Mouse (Mus musculus) ZHBTc4 (cell line): ENCODE measurements around the gene Fbxo3.
A peak's percentile ranks its signal among the peaks of the same experiment; 100 is the strongest.
"Not testable (repeated sequence)": the region's sequence is repeated elsewhere in the genome, so short reads cannot be mapped to it uniquely, and the experiment has no call there.

Experiments
- DNase-seq: peaks from one replicate; pipeline ENCODE4 v3.0.0-alpha.2; 2011; ENCODE audit warnings: low read depth, low spot score

Fbxo3 gene

GRCm38 (mm10) chr2:104036316-104036715, 8.8 kb downstream of the Fbxo3 start:
- no peak for DNase-seq

GRCm38 (mm10) chr2:104038236-104038635, 10.7 kb downstream of the Fbxo3 start:
- no peak for DNase-seq

GRCm38 (mm10) chr2:104041632-104042031, 14.1 kb downstream of the Fbxo3 start:
- DNase-seq = no peak

- no peak for DNase-seq
These were observed 15.2 kb downstream of the Fbxo3 start for GRCm38 (mm10) chr2:104042766-104043165.

- DNase-seq = no peak
These were observed 16.3 kb downstream of the Fbxo3 start for GRCm38 (mm10) chr2:104043624-104044478.

- DNase-seq = no peak
These were observed 17.1 kb downstream of the Fbxo3 start for GRCm38 (mm10) chr2:104044479-104045080.

- DNase-seq = no peak
These were observed 30.9 kb downstream of the Fbxo3 start for GRCm38 (mm10) chr2:104058381-104058780.

- no peak for DNase-seq
These were observed 31.4 kb downstream of the Fbxo3 start for GRCm38 (mm10) chr2:104058954-104059353.

- DNase-seq = no peak
These were observed 32.3 kb downstream of the Fbxo3 start for GRCm38 (mm10) chr2:104059786-104060185.

- no peak for DNase-seq
These were observed 33.5 kb downstream of the Fbxo3 start for GRCm38 (mm10) chr2:104060996-104061395.

GRCm38 (mm10) chr2:104062665-104063064, 35.1 kb downstream of the Fbxo3 start:
- DNase-seq = no peak

- no peak for DNase-seq
These were observed 36.6 kb downstream of the Fbxo3 start for GRCm38 (mm10) chr2:104064152-104064551.

- not testable (repeated sequence) for DNase-seq
These were observed 38.0 kb downstream of the Fbxo3 start, which contains the start of gene Gm10912 for GRCm38 (mm10) chr2:104065526-104065925. Gene Gm10912 (plus strand): TSS chr2:104065826.

GRCm38 (mm10) chr2:104068450-104068849, 40.9 kb downstream of the Fbxo3 start, which contains the start of gene Gm10799:
Gene Gm10799 (minus strand): TSS chr2:104068550.
- not testable (repeated sequence) for DNase-seq

GRCm38 (mm10) chr2:104069704-104070185, 42.2 kb downstream of the Fbxo3 start, which contains the start of gene Cd59b:
Gene Cd59b (plus strand): TSS chr2:104069849.
- DNase-seq = peak; percentile 87

GRCm38 (mm10) chr2:104078285-104078684, 50.8 kb downstream of the Fbxo3 start:
- not testable (repeated sequence) for DNase-seq

- not testable (repeated sequence) for DNase-seq
These were observed 54.0 kb downstream of the Fbxo3 start for GRCm38 (mm10) chr2:104081436-104082050.

GRCm38 (mm10) chr2:104082474-104082873, 55.0 kb downstream of the Fbxo3 start:
- DNase-seq = no peak

- not testable (repeated sequence) for DNase-seq
These were observed 56.5 kb downstream of the Fbxo3 start for GRCm38 (mm10) chr2:104084027-104084426.

- DNase-seq = not testable (repeated sequence)
These were observed 60.0 kb downstream of the Fbxo3 start for GRCm38 (mm10) chr2:104087562-104087961.

GRCm38 (mm10) chr2:104093305-104093704, 65.8 kb downstream of the Fbxo3 start:
- DNase-seq = no peak

- DNase-seq = peak; percentile 94
These were observed 68.3 kb downstream of the Fbxo3 start, which contains the start of gene Cd59a for GRCm38 (mm10) chr2:104095741-104096213. Gene Cd59a (plus strand): TSS chr2:104095801.
